Mouse (Mus musculus): ENCODE results near the gene Tut1.

DNA sequence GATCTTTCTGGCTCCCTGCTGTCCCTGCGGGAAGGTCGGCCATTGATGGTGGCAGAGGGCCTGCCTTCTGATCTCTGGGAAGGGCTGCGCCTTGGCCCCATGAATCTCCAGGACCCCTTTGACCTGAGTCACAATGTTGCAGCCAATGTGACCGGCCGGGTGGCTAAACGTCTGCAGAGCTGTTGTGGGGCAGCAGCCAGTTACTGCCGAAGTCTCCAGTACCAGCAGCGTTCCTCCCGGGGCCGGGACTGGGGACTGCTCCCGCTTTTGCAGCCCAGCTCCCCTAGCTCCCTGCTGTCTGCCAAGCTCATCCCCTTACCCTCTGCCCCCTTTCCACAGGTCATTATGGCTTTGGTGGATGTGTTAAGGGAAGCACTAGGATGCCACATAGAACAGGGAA lies 11.4 kb downstream of the Tut1 start:
- TF ChIP-seq ZC3H11A (IDR thresholded peaks at IDR 0.05; ENCODE audit: borderline replicate concordance, low read depth, low read length) (no peak), CHD2 (IDR thresholded peaks at IDR 0.05; ENCODE audit: low read depth, low read length) (no peak), ZNF384 (IDR thresholded peaks at IDR 0.05; ENCODE audit: low read depth, low read length) (no peak)
